15 mouse cellular contexts compared by ENCODE assay signal in genomic region chr3:131522243-131522642, GRCm38 (mm10). TPM values are rescaled to one million over a fixed set of nuclear protein-coding genes. Genes with fewer than 3 reads are reported as not detected.
DNase-seq lines count a peak whose midpoint lies in the region; ATAC-seq and TF ChIP-seq lines count a peak whose summit lies in the region.
"Had no signal": no experiment of that assay in that cellular context is flagged by ENCODE, and none has a peak within 500 bp of the region (broad histone marks: within the 10 kb centered on the region; RNA-seq: fewer than 3 reads in every experiment).

No protein-coding gene starts in this region.

- intact Hi-C loops in left cerebral cortex, postnatal 10 days (cut with DNase I) = no loop called here

- no peak for ATAC-seq in intestine, embryonic 15.5 days
- no peak for ATAC-seq in intestine, postnatal 0 days
- no peak for ATAC-seq in frontal cortex, adult (ENCODE audit: low TSS enrichment)
- ATAC-seq: forebrain, embryonic 13.5 days had no signal

- no peak overlapping the region for H3K9ac ChIP-seq in intestine, embryonic 15.5 days
- H3K9ac ChIP-seq in intestine, postnatal 0 days (ENCODE audit: low read depth, low read length) = no peak overlapping the region
- H3K9ac ChIP-seq: embryonic facial prominence, embryonic 15.5 days; forebrain, embryonic 13.5 days; hindbrain, embryonic 15.5 days; liver, embryonic 14.5 days; stomach, embryonic 15.5 days had no signal

- no peak overlapping the region for H3K4me2 ChIP-seq in intestine, embryonic 15.5 days (replicated peaks)
- no peak overlapping the region for H3K4me2 ChIP-seq in intestine, postnatal 0 days (replicated peaks; ENCODE audit: low read depth)
- H3K4me2 ChIP-seq: embryonic facial prominence, embryonic 15.5 days; forebrain, embryonic 13.5 days; hindbrain, embryonic 15.5 days; stomach, embryonic 15.5 days had no signal

- 0 out of 2 replicates have a peak overlapping the region, but pooled peaks have one; percentile 5 for H3K27ac ChIP-seq in intestine, embryonic 15.5 days
- no peak overlapping the region for H3K27ac ChIP-seq in intestine, postnatal 0 days (ENCODE audit: low read depth, low read length)
- H3K27ac ChIP-seq: embryonic facial prominence, embryonic 15.5 days; forebrain, embryonic 13.5 days; hindbrain, embryonic 15.5 days; liver, embryonic 14.5 days had no signal

- WGBS in intestine, embryonic 15.5 days = 37% methylated on average over 7 of the region's 7 CpGs
- WGBS in intestine, postnatal 0 days = 52% methylated on average over 7 of the region's 7 CpGs

- DNase-seq in 416B (ENCODE audit: low read depth) (peak; percentile 83), adipocyte (ENCODE audit: low spot score) (peak; percentile 47)
- DNase-seq in lung, postnatal 10 days = peak; percentile 54
- no peak for DNase-seq in urinary bladder, postnatal 4 days (ENCODE audit: low spot score in 2 of 2)
- DNase-seq in left cerebral cortex, postnatal 10 days (ENCODE audit: extremely low spot score in 1 of 2, low spot score in 2 of 2) = no peak
- DNase-seq: cerebellum, adult 18-20 months had no signal

- no peak for TF ChIP-seq CTCF in intestine, postnatal 0 days (IDR thresholded peaks at IDR 0.05; ENCODE audit: low read depth)

- H3K9me3 ChIP-seq in intestine, embryonic 15.5 days = no peaks in the 10 kb centered on the region
- H3K9me3 ChIP-seq in intestine, postnatal 0 days (ENCODE audit: control insufficient read depth) = no peaks in the 10 kb centered on the region
- H3K9me3 ChIP-seq: embryonic facial prominence, embryonic 15.5 days; forebrain, embryonic 13.5 days; hindbrain, embryonic 15.5 days; stomach, embryonic 15.5 days had no signal

- H3K4me1 ChIP-seq in intestine, embryonic 15.5 days (replicated peaks) = no peaks in the 10 kb centered on the region
- H3K4me1 ChIP-seq in intestine, postnatal 0 days (replicated peaks; ENCODE audit: control insufficient read depth, insufficient read depth, low read length) = no peaks in the 10 kb centered on the region
- H3K4me1 ChIP-seq: embryonic facial prominence, embryonic 15.5 days; forebrain, embryonic 13.5 days; hindbrain, embryonic 15.5 days; stomach, embryonic 15.5 days had no signal

- no peaks in the 10 kb centered on the region for H3K36me3 ChIP-seq in intestine, embryonic 15.5 days
- no peaks in the 10 kb centered on the region for H3K36me3 ChIP-seq in intestine, postnatal 0 days (ENCODE audit: control insufficient read depth, insufficient read depth)
- H3K36me3 ChIP-seq: embryonic facial prominence, embryonic 15.5 days; hindbrain, embryonic 15.5 days; stomach, embryonic 15.5 days had no signal

- H3K4me3 ChIP-seq in intestine, embryonic 15.5 days (replicated peaks) = no peak overlapping the region
- no peak overlapping the region for H3K4me3 ChIP-seq in intestine, postnatal 0 days (ENCODE audit: low read depth, low read length)
- H3K4me3 ChIP-seq: embryonic facial prominence, embryonic 15.5 days; forebrain, embryonic 13.5 days; hindbrain, embryonic 15.5 days; stomach, embryonic 15.5 days had no signal

- no peaks in the 10 kb centered on the region for H3K27me3 ChIP-seq in intestine, embryonic 15.5 days (replicated peaks)
- H3K27me3 ChIP-seq in intestine, postnatal 0 days (replicated peaks; ENCODE audit: control insufficient read depth, insufficient read depth, low read length) = no peaks in the 10 kb centered on the region
- H3K27me3 ChIP-seq: embryonic facial prominence, embryonic 15.5 days; forebrain, embryonic 13.5 days; hindbrain, embryonic 15.5 days; stomach, embryonic 15.5 days had no signal

RNA-seq across cellular contexts. Expression of gene Sgms2, which starts 31.0 kb away (rescaled TPM):
- 15.3 and 15.8 TPM in 2 replicates for polyA plus RNA-seq in intestine, embryonic 15.5 days (2015; fragmentation: Nextera tagmentation; extraction: Ambion mirVana)
- polyA plus RNA-seq in intestine, postnatal 0 days (2015; fragmentation: Nextera tagmentation; extraction: Ambion mirVana) = 37.9 and 39.1 TPM in 2 replicates
- 1 to 10 TPM; 1.4 to 5.1 TPM for total RNA-seq in left cerebral cortex, postnatal 10 days (2021)
- total RNA-seq: megakaryocyte-erythroid progenitor cell, adult 5-6 weeks had no signal

RNA-seq across cellular contexts. Expression of gene Papss1, which starts 42.3 kb away (rescaled TPM):
- polyA plus RNA-seq in intestine, embryonic 15.5 days (2015; fragmentation: Nextera tagmentation; extraction: Ambion mirVana) = 144 and 150 TPM in 2 replicates
- 150 and 168 TPM in 2 replicates for polyA plus RNA-seq in intestine, postnatal 0 days (2015; fragmentation: Nextera tagmentation; extraction: Ambion mirVana)
- 10 to 100 TPM; 78.2 to 80.4 TPM for total RNA-seq in left cerebral cortex, postnatal 10 days (2021)

Comparison
In these comparisons a context has a peak if more than half of its experiments do, and no peak if none do; other contexts are left out.
1. DNase-seq: peak in 416B (single experiment), adipocyte (single experiment) and lung, postnatal 10 days (single experiment); none in urinary bladder, postnatal 4 days (0 of 2) and left cerebral cortex, postnatal 10 days (0 of 2).